Mouse (Mus musculus): ENCODE measurements around the gene 4930544G11Rik.

GRCm38 (mm10) chr6:65952309-65952708 is at the start of gene 4930544G11Rik:
- TF ChIP-seq CTCF (IDR thresholded peaks at IDR 0.05; ENCODE audit: low read depth, low read length) (no peak), EP300 (IDR thresholded peaks at IDR 0.05; ENCODE audit: insufficient read depth, low read depth, low read length) (no peak)

All from ES-Bruce4 (cell line).